Mouse (Mus musculus) left cerebral cortex, adult 18-20 months (tissue): ENCODE results near the gene C1qtnf4. TPM values are rescaled to one million over a fixed set of nuclear protein-coding genes. Genes with fewer than 3 reads are reported as not detected.

Experiments
- DNase-seq, 2 experiments: peaks; one replicate each; pipeline ENCODE4 v3.0.0; 2021 to 2022; ENCODE audit warnings: low spot score in 2 of 2, mixed read lengths in 1 of 2
- total RNA-seq, 2 experiments: library from RNA; stranded (reverse); gene quantifications; 2 replicates each; pipeline ENCODE4 v1.2.3; 2021

C1qtnf4 gene
- total RNA-seq, 2 experiments from 2014 or later: 275 to 295 TPM

DNA sequence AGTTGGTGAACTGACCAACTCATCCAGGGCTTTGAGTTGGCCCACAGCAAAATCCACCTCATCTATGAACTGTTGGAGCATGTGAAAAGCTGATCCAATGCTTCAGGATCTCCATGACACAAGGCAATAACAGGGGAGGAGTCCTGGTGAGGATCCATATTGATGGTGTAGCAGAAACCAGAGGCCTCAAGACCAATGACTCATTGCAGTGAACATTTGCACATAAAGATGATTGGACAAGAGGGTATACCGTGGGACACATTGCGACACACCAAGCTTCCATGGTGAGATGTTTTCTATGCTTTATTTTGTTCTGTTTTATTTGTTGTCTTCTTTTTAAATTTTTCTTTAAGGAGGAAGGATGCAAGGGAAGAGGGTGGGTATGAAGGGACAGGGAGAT, 37.0 kb downstream of the C1qtnf4 start:
- DNase-seq: no peak

DNA sequence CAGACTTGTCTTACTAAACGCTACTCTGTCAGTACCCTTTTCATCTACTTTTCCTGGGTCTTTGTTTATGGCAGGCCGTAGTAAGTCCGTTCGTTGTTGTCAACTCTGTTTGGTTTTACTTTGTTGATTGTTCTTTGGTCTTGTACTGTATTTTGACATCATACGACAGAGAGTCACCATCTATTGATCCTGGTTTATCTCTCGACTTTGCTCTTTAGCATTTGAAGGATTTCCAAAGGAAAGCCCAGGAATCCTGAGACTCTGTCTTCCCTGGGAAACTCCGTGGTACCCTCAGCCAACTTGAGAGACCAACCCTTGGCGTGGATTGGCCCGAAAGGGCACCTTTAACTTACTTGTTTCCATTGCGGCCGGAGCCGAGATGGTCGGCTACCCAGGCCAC, 42.9 kb downstream of the C1qtnf4 start:
- DNase-seq: no peak

DNA sequence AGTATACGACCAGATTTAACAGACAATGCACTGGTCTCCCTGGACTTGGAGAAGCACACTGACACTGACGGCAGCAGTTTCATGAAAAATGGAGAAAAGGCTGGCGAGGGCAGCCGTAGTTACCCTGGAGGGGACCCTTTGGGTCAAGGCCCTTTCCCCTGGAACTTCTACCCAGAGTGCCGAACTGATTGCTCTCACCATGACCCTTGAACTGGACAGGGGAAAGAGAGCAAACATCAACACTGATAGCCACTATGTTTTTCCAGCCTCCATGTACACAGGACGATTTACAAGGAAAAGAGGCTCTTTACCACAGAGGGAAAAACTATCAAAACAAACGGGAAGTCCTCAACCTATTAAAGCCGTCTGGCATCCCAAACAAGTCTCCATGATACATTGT, 46.2 kb downstream of the C1qtnf4 start:
- DNase-seq: no peak

DNA sequence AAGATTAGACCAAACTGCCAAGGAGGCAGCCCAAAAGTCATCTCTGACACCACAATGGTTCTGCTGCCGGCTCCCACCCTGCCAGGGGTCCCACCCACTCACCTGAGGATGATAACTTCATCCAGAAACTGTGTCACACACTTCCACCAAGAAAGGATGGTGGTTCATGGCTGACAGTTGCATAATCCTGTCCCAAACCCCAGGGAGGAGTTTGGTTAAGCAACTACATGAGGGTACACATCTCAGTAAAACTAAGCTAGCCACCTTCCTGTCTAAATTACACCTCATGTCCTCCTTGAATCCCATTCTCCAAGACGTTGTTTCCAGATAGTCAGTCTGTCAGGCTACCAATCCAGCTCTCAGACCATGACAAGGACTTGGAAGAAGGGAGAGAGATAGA, 46.6 kb downstream of the C1qtnf4 start:
- DNase-seq: no peak

DNA sequence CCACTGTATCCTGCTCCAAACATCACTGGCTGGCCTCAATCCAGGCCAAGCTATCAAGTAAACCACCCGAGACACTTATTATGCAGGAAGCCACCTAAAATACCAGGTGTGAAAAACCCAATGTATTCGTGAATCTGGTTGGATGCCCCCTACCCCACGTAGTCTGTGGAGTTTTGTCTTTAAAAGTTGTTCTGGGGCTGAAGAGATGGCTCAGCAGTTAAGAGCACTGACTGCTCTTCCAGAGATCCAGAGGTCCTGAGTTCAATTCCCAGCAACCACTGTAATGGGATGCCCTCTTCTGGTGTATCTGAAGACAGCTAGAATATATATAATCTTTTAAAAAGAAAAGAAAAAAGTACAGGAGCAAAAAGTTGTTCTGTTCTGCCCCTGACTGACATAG, 52.7 kb downstream of the C1qtnf4 start:
- DNase-seq: no peak

DNA sequence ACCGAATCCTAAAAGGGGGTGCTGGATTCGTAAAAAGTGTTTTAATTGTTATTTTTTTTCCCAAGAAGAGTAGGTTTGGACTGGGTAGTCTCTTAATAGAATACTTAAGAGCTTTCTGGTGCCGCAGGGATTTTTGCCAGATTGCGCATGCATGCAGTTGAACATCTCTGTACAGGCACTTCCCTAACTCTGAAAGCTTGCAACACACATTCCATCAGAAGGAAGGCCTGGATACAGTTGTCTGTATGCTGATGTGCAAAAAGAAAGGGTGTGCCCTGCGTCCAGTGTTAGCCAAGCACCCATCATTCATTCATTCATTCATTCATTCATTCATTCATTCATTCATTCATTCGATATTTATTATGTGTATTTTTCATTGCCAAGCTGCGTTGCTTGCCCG, 54.1 kb downstream of the C1qtnf4 start:
- DNase-seq: no peak

Other genes with a start within 250 kb of the C1qtnf4 start
- 10 to 100 TPM; 12.0 to 12.6 TPM for gene Nup160, start 208.6 kb upstream of the C1qtnf4 start, total RNA-seq
- gene Fnbp4, start 140.5 kb upstream of the C1qtnf4 start, total RNA-seq: 10 to 100 TPM; 48.5 to 50.2 TPM
- gene Agbl2, start 103.1 kb upstream of the C1qtnf4 start, total RNA-seq: under 1 TPM; 0.53 to 0.63 TPM
- 100 to 1,000 TPM in 1 of 2 experiments, 10 to 100 TPM in 1; 96.8 to 106 TPM for gene Mtch2, start 38.7 kb upstream of the C1qtnf4 start, total RNA-seq
- 10 to 100 TPM; 48.0 to 57.1 TPM for gene Kbtbd4, start 18.9 kb downstream of the C1qtnf4 start, total RNA-seq
- gene Ndufs3, start 19.0 kb downstream of the C1qtnf4 start, total RNA-seq: 100 to 1,000 TPM; 253 to 266 TPM
- gene Celf1, start 54.5 kb downstream of the C1qtnf4 start, total RNA-seq: 100 to 1,000 TPM; 132 to 148 TPM
- gene Rapsn, start 149.8 kb downstream of the C1qtnf4 start, total RNA-seq: under 1 TPM; 0.49 to 0.70 TPM
- 100 to 1,000 TPM; 210 to 211 TPM for gene Psmc3, start 168.1 kb downstream of the C1qtnf4 start, total RNA-seq
- gene Slc39a13, start 184.6 kb downstream of the C1qtnf4 start, total RNA-seq: 10 to 100 TPM; 26.8 to 31.8 TPM
- 1 to 10 TPM; 3.2 to 3.6 TPM for gene Spi1, start 196.5 kb downstream of the C1qtnf4 start, total RNA-seq
- under 1 TPM; 0.12 TPM for gene Mybpc3, start 232.3 kb downstream of the C1qtnf4 start, total RNA-seq